In genomic region chr16:13674511-13674910, GRCm38 (mm10) we compare ENCODE assay signal across 20 mouse cellular contexts. TPM values are rescaled to one million over a fixed set of nuclear protein-coding genes. Genes with fewer than 3 reads are reported as not detected.
"Had no signal": no experiment of that assay in that cellular context is flagged by ENCODE, and none has a peak within 500 bp of the region (broad histone marks: within the 10 kb centered on the region; RNA-seq: fewer than 3 reads in every experiment).

No protein-coding gene starts in this region.

- H3K9ac ChIP-seq: lung, embryonic 15.5 days; midbrain, embryonic 13.5 days; midbrain, embryonic 15.5 days; neural tube, embryonic 12.5 days; stomach, embryonic 15.5 days had no signal

- H3K27me3 ChIP-seq: lung, embryonic 15.5 days; megakaryocyte, embryonic 14.5 days; midbrain, embryonic 13.5 days; midbrain, embryonic 15.5 days; neural tube, embryonic 12.5 days; stomach, embryonic 15.5 days had no signal

- H3K9me3 ChIP-seq: lung, embryonic 15.5 days; megakaryocyte, embryonic 14.5 days; midbrain, embryonic 13.5 days; midbrain, embryonic 15.5 days; neural tube, embryonic 12.5 days; stomach, embryonic 15.5 days had no signal

- DNase-seq: lung, adult 2 months; lung, postnatal 14 days; lung, postnatal 36 days; right cerebral cortex, postnatal 14 days; thymus, adult 2 months; thymus, postnatal 36 days had no signal

- H3K4me3 ChIP-seq: lung, embryonic 15.5 days; megakaryocyte, embryonic 14.5 days; midbrain, embryonic 13.5 days; midbrain, embryonic 15.5 days; neural tube, embryonic 12.5 days; stomach, embryonic 15.5 days had no signal

- ATAC-seq: lung, postnatal 0 days; midbrain, embryonic 13.5 days; midbrain, embryonic 15.5 days had no signal

- H3K27ac ChIP-seq: lung, embryonic 15.5 days; macrophage; midbrain, embryonic 13.5 days; midbrain, embryonic 15.5 days; neural tube, embryonic 12.5 days; stomach, embryonic 15.5 days; stomach, postnatal 0 days had no signal

- H3K4me2 ChIP-seq: lung, embryonic 15.5 days; midbrain, embryonic 11.5 days; midbrain, embryonic 13.5 days; midbrain, embryonic 15.5 days; neural tube, embryonic 12.5 days; stomach, embryonic 15.5 days had no signal

RNA-seq across cellular contexts. Expression of gene Pla2g10, which starts 56.3 kb away (rescaled TPM):
- total RNA-seq: megakaryocyte progenitor cell, adult 5-6 weeks; midbrain, postnatal 0 days; monocyte, adult 5-6 weeks; neutrophil, adult 5-6 weeks had no signal
- polyA plus RNA-seq: lung, adult 2 months; macrophage; midbrain, postnatal 0 days had no signal
